Comparison of ENCODE assay signal across 8 mouse cellular contexts in the genomic region with DNA sequence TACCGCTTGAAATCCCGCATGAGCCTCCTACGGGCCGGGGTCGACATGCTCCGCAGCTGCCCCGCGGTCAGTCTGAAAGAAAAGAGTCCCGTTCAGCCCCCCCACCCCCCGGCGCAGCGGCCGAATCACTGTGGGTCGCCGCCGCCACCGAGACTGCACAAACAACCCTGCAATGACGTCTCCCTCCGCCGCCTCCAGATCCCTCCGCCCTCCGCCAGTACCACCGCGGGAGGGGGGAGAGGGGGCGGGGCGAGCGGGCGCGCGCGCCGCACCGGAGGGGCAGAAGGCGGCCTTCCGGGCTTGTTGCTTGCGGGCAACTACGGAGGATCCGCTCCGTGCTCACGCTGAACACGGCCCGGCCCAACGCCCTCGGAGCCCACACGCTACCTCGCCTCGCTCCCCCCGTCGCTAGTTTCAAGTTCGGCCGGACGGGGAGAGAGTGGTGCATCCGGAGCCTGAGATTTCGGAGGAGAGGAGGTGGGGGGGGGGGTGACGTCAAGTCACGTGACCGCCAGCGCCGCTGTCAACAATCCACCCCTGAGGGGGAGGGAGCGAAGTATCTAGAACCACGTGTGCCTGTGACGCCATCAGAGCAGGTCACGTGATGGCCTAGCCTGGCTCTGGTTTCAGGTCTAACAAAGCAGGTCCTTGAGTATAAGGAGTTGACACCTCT. TPM values are rescaled to one million over a fixed set of nuclear protein-coding genes. Genes with fewer than 3 reads are reported as not detected.
DNase-seq lines count a peak whose midpoint lies in the region; ATAC-seq lines count a peak whose summit lies in the region.

A gene (minus strand): TSS at position 473 of the 673 bp plus-strand sequence.

- no peaks in the 10 kb centered on the region for H3K9me3 ChIP-seq in heart, embryonic 10.5 days
- no peaks in the 10 kb centered on the region for H3K9me3 ChIP-seq in kidney, embryonic 15.5 days (replicated peaks)

- peak within 1 kb of the TSS; percentile 93 for H3K4me3 ChIP-seq in heart, embryonic 10.5 days
- H3K4me3 ChIP-seq in kidney, embryonic 15.5 days (replicated peaks), result peak within 1 kb of the TSS; percentile 86

- ATAC-seq in erythroblast, adult 5-6 weeks (replicated peaks; ENCODE audit: low FRiP score, poor library complexity, severe bottlenecking), result peak; percentile 77
- peak; percentile 72 for ATAC-seq in kidney, embryonic 15.5 days (replicated peaks; ENCODE audit: low FRiP score)
- ATAC-seq in monocyte, adult 5-6 weeks (replicated peaks; ENCODE audit: insufficient number of reproducible peaks, low FRiP score, low TSS enrichment, poor library complexity, severe bottlenecking), result peak; percentile 86

- H3K27ac ChIP-seq in heart, embryonic 10.5 days, result peak within 1 kb of the TSS; percentile 99
- peak within 1 kb of the TSS; percentile 97 for H3K27ac ChIP-seq in kidney, embryonic 15.5 days

- under 1% methylated on average over 63 of the region's 63 CpGs for WGBS in heart, embryonic 10.5 days
- WGBS in kidney, embryonic 15.5 days, result under 1% methylated on average over 46 of the region's 63 CpGs

- peak within 1 kb of the TSS; percentile 92 for H3K9ac ChIP-seq in kidney, embryonic 15.5 days

- H3K36me3 ChIP-seq in heart, embryonic 10.5 days, result peaks cover 23% of the 10 kb centered on the region
- peaks cover 24% of the 10 kb centered on the region for H3K36me3 ChIP-seq in kidney, embryonic 15.5 days

- H3K4me1 ChIP-seq in heart, embryonic 10.5 days, result peaks cover 13% of the 10 kb centered on the region
- H3K4me1 ChIP-seq in kidney, embryonic 15.5 days, result peaks cover 39% of the 10 kb centered on the region

- H3K27me3 ChIP-seq in heart, embryonic 10.5 days (ENCODE audit: insufficient read depth, poor library complexity, severe bottlenecking), result no peaks in the 10 kb centered on the region
- H3K27me3 ChIP-seq in kidney, embryonic 15.5 days, result no peaks in the 10 kb centered on the region

- H3K4me2 ChIP-seq in kidney, embryonic 15.5 days, result peak within 1 kb of the TSS; percentile 71

- DNase-seq in B cell, adult 2 months, result peak; percentile 93 to 95
- peak; percentile 100 for DNase-seq in brain, adult 2 months (ENCODE audit: low read depth, low spot score)
- peak; percentile 99 for DNase-seq in heart, embryonic 10.5 days (ENCODE audit: low spot score)
- DNase-seq in liver, result peak; percentile 96
- DNase-seq in spleen, postnatal 4 days (ENCODE audit: low spot score in 2 of 2), result peak; percentile 90 to 95

RNA-seq across cellular contexts. Expression of the gene that starts here (rescaled TPM):
- total RNA-seq in erythroblast, adult 5-6 weeks (2015; ENCODE audit: low replicate concordance), result 430 and 441 TPM in 2 replicates
- 422 and 539 TPM in 2 replicates for total RNA-seq in erythroblast, adult 5-6 weeks (2017; ENCODE audit: low replicate concordance)
- polyA plus RNA-seq in heart, embryonic 10.5 days (2016; fragmentation: Nextera tagmentation; extraction: Ambion mirVana), result 224 and 227 TPM in 2 replicates
- polyA plus RNA-seq in kidney, embryonic 15.5 days (2015; fragmentation: Nextera tagmentation; extraction: Ambion mirVana), result 211 and 228 TPM in 2 replicates
- 158 to 210 TPM (median 163 TPM) in 3 replicates for total RNA-seq in monocyte, adult 5-6 weeks (2017)

Comparison
In these comparisons a context has a peak if more than half of its experiments do, and no peak if none do; other contexts are left out.
1. Peak in every context shown above with its lines: DNase-seq, ATAC-seq, H3K4me3 ChIP-seq and H3K27ac ChIP-seq.